Mouse (Mus musculus): ENCODE measurements around the gene Dpm1. TPM values are rescaled to one million over a fixed set of nuclear protein-coding genes. Genes with fewer than 3 reads are reported as not detected.

Dpm1 gene
- total and polyA plus RNA-seq, 2 experiments from 2014 or later = 30.0 to 97.2 TPM

DNA sequence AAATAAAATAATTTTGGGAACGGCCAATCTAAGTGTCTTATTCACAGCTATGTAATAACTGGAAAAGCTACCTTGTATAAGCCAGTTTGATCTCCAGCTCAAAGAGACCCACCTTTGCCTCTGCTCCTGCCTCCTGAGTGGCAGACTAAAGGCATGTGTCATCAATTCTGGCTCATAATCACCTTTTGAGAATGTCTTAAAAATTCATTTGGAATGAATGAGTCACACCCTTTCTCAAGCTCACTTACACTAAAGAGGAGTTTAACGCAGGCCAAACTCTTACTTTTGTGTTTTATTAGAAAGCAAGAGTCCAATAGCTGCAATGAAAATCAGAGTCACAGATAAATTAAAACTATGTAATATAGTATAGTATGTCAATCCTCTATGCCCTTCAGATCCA lies 38.5 kb downstream of the Dpm1 start:
- H3K9ac ChIP-seq (replicated peaks; ENCODE audit: low read length, poor library complexity, severe bottlenecking) = no peak overlapping the region
- H3K4me3 ChIP-seq (ENCODE audit: low read depth, low read length) = no peak overlapping the region
- no peaks in the 10 kb centered on the region for H3K9me3 ChIP-seq (ENCODE audit: low read length)
- no peak overlapping the region for H3K4me2 ChIP-seq (ENCODE audit: low read depth, low read length, poor library complexity, severe bottlenecking)
- DNase-seq (ENCODE audit: low spot score) (no peak), ATAC-seq (ENCODE audit: low FRiP score) (no peak)
- H3K27ac ChIP-seq (ENCODE audit: low read depth, low read length) = no peak overlapping the region
- TF ChIP-seq CTCF (IDR thresholded peaks at IDR 0.05) = no peak
- no peaks in the 10 kb centered on the region for H3K27me3 ChIP-seq (ENCODE audit: insufficient read depth, low read length)
- WGBS = 92% methylated on average over 2 of the region's 2 CpGs
- H3K4me1 ChIP-seq (ENCODE audit: insufficient read depth, low read length) = peaks cover 2% of the 10 kb centered on the region; the same call in 1 of the 2 replicates
- H3K36me3 ChIP-seq (ENCODE audit: insufficient read depth, low read length) = peaks cover 8% of the 10 kb centered on the region

DNA sequence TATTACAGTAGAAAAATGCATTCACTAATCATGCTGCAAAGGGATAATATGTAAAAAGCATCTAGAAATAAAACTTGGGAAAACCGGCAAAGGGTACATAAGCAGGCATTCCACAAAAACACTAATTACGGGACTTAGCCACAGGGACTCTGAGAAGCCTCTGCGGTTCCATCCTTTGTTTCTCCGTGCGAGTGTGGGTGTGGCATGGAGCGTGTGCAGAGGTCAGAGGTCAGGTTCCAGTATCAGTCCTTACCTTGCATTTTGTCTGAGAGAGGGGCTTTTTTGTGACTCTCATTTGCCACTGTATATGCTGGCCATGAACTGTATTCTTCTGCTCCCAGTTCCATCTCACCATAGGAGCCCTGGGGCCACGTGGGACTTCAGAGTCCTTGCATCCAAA lies 54.4 kb downstream of the Dpm1 start:
- no peak overlapping the region for H3K9ac ChIP-seq (replicated peaks; ENCODE audit: low read length, poor library complexity, severe bottlenecking)
- H3K9me3 ChIP-seq (ENCODE audit: low read length) = no peaks in the 10 kb centered on the region
- H3K4me1 ChIP-seq (ENCODE audit: insufficient read depth, low read length) = no peaks in the 10 kb centered on the region
- no peak overlapping the region for H3K27ac ChIP-seq (ENCODE audit: low read depth, low read length)
- no peak overlapping the region for H3K4me3 ChIP-seq (ENCODE audit: low read depth, low read length)
- ATAC-seq (ENCODE audit: low FRiP score) = no peak
- no peak for DNase-seq (ENCODE audit: low spot score)
- no peak for TF ChIP-seq CTCF (IDR thresholded peaks at IDR 0.05)
- no peak overlapping the region for H3K4me2 ChIP-seq (ENCODE audit: low read depth, low read length, poor library complexity, severe bottlenecking)
- H3K27me3 ChIP-seq (ENCODE audit: insufficient read depth, low read length) = no peaks in the 10 kb centered on the region
- peaks cover 5% of the 10 kb centered on the region; the same call in 1 of the 2 replicates for H3K36me3 ChIP-seq (ENCODE audit: insufficient read depth, low read length)
- 48% methylated on average over 7 of the region's 7 CpGs for WGBS

DNA sequence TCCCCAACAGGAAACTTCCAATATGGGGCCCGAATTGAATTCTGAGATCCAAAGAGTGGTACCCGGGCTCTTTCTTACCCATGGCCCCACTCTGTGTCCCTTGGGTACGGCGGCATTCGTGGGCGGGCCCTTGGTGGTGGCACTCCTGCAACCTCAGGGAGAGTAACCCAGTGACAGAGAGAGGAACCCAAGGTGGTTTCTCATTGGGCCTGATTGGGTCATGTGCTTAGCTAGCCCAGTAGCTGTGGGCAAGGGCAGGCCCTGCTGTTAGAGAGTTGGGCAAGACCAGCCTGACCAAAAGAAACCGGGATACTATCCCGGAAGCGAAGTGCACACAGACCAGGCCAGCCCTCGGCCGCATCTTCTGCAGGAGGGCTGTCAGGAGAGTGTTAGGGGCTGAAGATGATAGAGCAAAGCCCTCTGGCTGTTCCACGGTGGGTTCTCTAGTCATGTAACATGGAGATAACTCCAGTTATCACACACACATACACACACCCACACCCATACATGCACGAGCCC lies 60.2 kb downstream of the Dpm1 start:
- Histone ChIP-seq H3K9ac (replicated peaks; ENCODE audit: low read length, poor library complexity, severe bottlenecking) (no peak overlapping the region), H3K4me1 (ENCODE audit: insufficient read depth, low read length) (peaks cover 8% of the 10 kb centered on the region; the same call in 1 of the 2 replicates), H3K4me2 (ENCODE audit: low read depth, low read length, poor library complexity, severe bottlenecking) (0 out of 2 replicates have a peak overlapping the region, but pooled peaks have one; percentile 2), H3K4me3 (ENCODE audit: low read depth, low read length) (no peak overlapping the region), H3K9me3 (ENCODE audit: low read length) (no peaks in the 10 kb centered on the region), H3K36me3 (ENCODE audit: insufficient read depth, low read length) (no peaks in the 10 kb centered on the region), H3K27ac (ENCODE audit: low read depth, low read length) (no peak overlapping the region), H3K27me3 (ENCODE audit: insufficient read depth, low read length) (no peaks in the 10 kb centered on the region)
- DNase-seq (ENCODE audit: low spot score) (no peak), ATAC-seq (ENCODE audit: low FRiP score) (no peak)
- 13% methylated on average over 13 of the region's 13 CpGs for WGBS
- no peak for TF ChIP-seq CTCF (IDR thresholded peaks at IDR 0.05)

DNA sequence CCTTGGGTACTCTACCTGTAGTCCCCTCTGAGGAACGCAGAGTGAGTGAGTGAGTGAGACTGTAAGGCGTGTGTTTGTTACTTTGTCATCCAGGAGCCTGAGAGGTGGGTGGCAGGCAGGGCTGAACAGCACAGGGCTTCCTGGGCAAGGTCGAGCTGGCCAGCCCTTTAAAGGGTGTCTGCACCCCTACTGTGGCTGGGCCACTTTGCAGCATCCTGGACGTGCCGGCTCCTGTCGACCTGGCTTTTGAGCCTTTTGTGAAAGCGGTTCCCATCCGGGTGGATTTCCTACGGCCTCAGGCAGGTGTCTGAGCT lies 60.6 kb downstream of the Dpm1 start:
- no peak for ATAC-seq (ENCODE audit: low FRiP score)
- no peaks in the 10 kb centered on the region for H3K9me3 ChIP-seq (ENCODE audit: low read length)
- TF ChIP-seq CTCF (IDR thresholded peaks at IDR 0.05) = no peak
- WGBS = 4% methylated on average over 9 of the region's 9 CpGs
- no peak for DNase-seq (ENCODE audit: low spot score)
- no peak overlapping the region for H3K4me3 ChIP-seq (ENCODE audit: low read depth, low read length)
- no peaks in the 10 kb centered on the region for H3K27me3 ChIP-seq (ENCODE audit: insufficient read depth, low read length)
- no peak overlapping the region for H3K9ac ChIP-seq (replicated peaks; ENCODE audit: low read length, poor library complexity, severe bottlenecking)
- peaks cover 8% of the 10 kb centered on the region; the same call in 1 of the 2 replicates for H3K4me1 ChIP-seq (ENCODE audit: insufficient read depth, low read length)
- H3K36me3 ChIP-seq (ENCODE audit: insufficient read depth, low read length) = no peaks in the 10 kb centered on the region
- H3K4me2 ChIP-seq (ENCODE audit: low read depth, low read length, poor library complexity, severe bottlenecking) = 0 out of 2 replicates have a peak overlapping the region, but pooled peaks have one; percentile 2
- no peak overlapping the region for H3K27ac ChIP-seq (ENCODE audit: low read depth, low read length)

DNA sequence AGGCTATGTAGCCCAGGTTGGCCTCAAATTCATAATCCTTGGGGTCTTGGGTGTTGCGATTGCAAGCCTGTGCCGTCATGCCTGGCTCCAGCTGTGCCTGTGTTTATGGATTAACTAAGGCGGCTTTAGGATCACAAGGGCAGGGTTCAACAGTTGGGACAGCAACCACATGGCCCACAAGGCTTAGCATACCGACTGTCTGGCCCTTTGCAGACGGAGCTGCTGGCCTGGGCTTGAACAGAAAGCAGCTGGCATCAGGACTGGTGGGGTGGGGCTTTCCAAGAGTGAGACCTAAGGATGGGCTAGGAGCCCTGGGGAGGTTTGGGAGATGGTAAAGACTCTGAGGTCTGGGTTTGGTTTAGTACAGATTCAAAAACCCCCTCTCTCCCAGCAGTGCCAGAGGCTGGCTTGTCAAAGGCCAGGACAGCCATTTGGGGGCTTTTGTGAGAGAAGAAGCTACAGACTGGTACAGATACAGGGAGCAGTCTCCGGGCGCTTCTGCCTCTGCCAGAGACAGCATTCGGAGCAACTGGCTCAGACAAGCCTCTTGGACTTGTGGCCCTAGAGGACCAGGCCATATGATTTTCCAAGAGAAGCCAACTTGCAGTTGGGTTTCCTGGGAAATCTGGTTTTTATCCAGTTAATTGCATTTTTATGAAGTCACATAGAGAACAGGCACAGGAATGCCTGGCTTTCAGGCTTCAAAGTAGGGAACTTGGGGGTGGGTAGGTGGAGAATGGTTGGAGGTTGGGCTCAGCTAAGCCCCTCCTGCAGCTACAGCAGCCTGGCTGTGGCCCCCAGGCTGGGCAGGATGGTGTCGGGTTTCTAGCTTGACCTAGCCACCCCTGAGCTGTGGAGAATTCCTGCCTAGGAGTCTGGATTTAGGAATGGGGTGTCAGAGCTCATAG lies 61.2 kb downstream of the Dpm1 start:
- Histone ChIP-seq H3K27ac (ENCODE audit: low read depth, low read length) (no peak overlapping the region), H3K4me2 (ENCODE audit: low read depth, low read length, poor library complexity, severe bottlenecking) (no peak overlapping the region), H3K36me3 (ENCODE audit: insufficient read depth, low read length) (no peaks in the 10 kb centered on the region), H3K9me3 (ENCODE audit: low read length) (no peaks in the 10 kb centered on the region), H3K4me1 (ENCODE audit: insufficient read depth, low read length) (peaks cover 8% of the 10 kb centered on the region; the same call in 1 of the 2 replicates), H3K4me3 (ENCODE audit: low read depth, low read length) (no peak overlapping the region), H3K9ac (replicated peaks; ENCODE audit: low read length, poor library complexity, severe bottlenecking) (no peak overlapping the region), H3K27me3 (ENCODE audit: insufficient read depth, low read length) (no peaks in the 10 kb centered on the region)
- no peak for TF ChIP-seq CTCF (IDR thresholded peaks at IDR 0.05)
- 28% methylated on average over 9 of the region's 9 CpGs for WGBS
- DNase-seq (ENCODE audit: low spot score) (no peak), ATAC-seq (ENCODE audit: low FRiP score) (no peak; the same call in 1 of the 2 replicates)

DNA sequence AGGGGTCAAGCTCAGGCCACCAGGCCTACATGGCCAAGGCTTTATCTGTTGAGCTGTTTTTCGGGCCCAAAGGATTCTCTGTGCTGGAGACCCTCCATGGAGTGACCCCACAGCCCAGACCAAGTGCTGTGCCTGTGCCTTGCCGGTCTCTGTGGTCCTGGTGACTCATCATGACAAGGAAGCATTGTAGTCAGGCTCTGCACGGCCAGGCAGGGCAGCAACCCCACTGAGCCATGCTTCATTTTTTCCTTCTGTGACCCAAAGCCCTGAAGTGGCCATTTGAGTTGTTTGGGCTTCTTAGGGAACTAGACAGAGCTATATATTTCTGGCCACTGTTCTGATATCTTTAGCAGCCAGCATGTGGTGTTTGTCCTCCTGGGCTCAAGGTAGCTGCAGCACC lies 62.6 kb downstream of the Dpm1 start:
- WGBS = 65% methylated on average over 3 of the region's 3 CpGs
- no peak overlapping the region for H3K9ac ChIP-seq (replicated peaks; ENCODE audit: low read length, poor library complexity, severe bottlenecking)

More for the DNA sequence above, 62.6 kb downstream of the Dpm1 start:
- ATAC-seq (ENCODE audit: low FRiP score) (no peak), DNase-seq (ENCODE audit: low spot score) (no peak)
- Histone ChIP-seq H3K27ac (ENCODE audit: low read depth, low read length) (no peak overlapping the region), H3K9me3 (ENCODE audit: low read length) (no peaks in the 10 kb centered on the region), H3K4me1 (ENCODE audit: insufficient read depth, low read length) (peaks cover 8% of the 10 kb centered on the region; the same call in 1 of the 2 replicates), H3K4me3 (ENCODE audit: low read depth, low read length) (no peak overlapping the region), H3K36me3 (ENCODE audit: insufficient read depth, low read length) (no peaks in the 10 kb centered on the region), H3K4me2 (ENCODE audit: low read depth, low read length, poor library complexity, severe bottlenecking) (no peak overlapping the region), H3K27me3 (ENCODE audit: insufficient read depth, low read length) (no peaks in the 10 kb centered on the region)
- TF ChIP-seq CTCF (IDR thresholded peaks at IDR 0.05) = no peak
